Mouse (Mus musculus) gastrocnemius, adult 2 months (tissue): ENCODE measurements around the gene Nfasc. TPM values are rescaled to one million over a fixed set of nuclear protein-coding genes. Genes with fewer than 3 reads are reported as not detected.

Experiments used
- DNase-seq: peaks from one replicate; pipeline ENCODE4 v3.0.0; 2022
- H3K27ac ChIP-seq: fragments of 200-600 bp; 2 replicates; pipeline ENCODE4 v1.8.1; 2022; ENCODE audit warnings: mild to moderate bottlenecking
- H3K4me3 ChIP-seq: fragments of 200-600 bp; 2 replicates; pipeline ENCODE4 v1.8.1; 2022; ENCODE audit warnings: mild to moderate bottlenecking, moderate library complexity
- CTCF ChIP-seq: fragments of 200-600 bp; IDR thresholded peaks from 2 replicates; pipeline ENCODE4 v1.8.1; 2022; ENCODE audit warnings: antibody characterized with exemption, mild to moderate bottlenecking, moderate library complexity
- intact Hi-C: fragments of 180-260 bp; cut with DNase I; formaldehyde crosslinking; loops from one replicate; pipeline ENCODE4 v1.15.1; 2025
- total RNA-seq, 2 experiments: library from RNA; stranded (reverse); gene quantifications; 2 replicates each; pipeline ENCODE4 v1.2.3; 2021

Nfasc gene
- total RNA-seq, 2 experiments from 2014 or later, result 0.25 to 0.28 TPM

- no peak for TF ChIP-seq CTCF
- intact Hi-C loops, result no loop called here
- Histone ChIP-seq H3K27ac (no peak overlapping the region), H3K4me3 (no peak overlapping the region)
- DNase-seq, result no peak
These were observed 86.8 kb downstream of the Nfasc start for GRCm38 (mm10) chr1:132654769-132655168.

GRCm38 (mm10) chr1:132653841-132654457 lies 87.6 kb downstream of the Nfasc start:
- Histone ChIP-seq H3K27ac (no peak overlapping the region), H3K4me3 (no peak overlapping the region)
- intact Hi-C loops, result no loop called here
- TF ChIP-seq CTCF, result no peak
- DNase-seq, result no peak

DNA sequence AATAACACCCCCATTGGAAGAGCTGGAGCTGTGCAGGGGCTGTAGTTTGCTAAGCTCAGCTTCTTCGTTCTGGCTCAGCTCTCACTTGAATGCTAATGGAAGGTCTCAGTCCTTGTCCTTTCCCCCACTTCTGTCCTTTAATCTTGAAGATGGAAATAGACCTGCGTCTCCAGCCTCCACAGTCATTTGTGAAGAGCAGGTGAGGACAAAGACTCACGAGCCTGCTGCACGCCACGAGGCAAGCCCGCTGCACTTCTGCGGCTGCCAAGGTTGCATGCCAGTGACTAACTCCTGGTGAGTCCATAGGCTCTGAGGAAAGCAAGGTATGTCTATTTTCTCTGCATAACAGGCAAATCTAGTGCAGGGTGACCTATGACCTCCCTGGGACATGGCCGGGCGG lies 88.4 kb downstream of the Nfasc start:
- no peak overlapping the region for H3K4me3 ChIP-seq
- no peak for TF ChIP-seq CTCF
- no peak for DNase-seq
- H3K27ac ChIP-seq, result no peak overlapping the region
- intact Hi-C loops, result no loop called here

DNA sequence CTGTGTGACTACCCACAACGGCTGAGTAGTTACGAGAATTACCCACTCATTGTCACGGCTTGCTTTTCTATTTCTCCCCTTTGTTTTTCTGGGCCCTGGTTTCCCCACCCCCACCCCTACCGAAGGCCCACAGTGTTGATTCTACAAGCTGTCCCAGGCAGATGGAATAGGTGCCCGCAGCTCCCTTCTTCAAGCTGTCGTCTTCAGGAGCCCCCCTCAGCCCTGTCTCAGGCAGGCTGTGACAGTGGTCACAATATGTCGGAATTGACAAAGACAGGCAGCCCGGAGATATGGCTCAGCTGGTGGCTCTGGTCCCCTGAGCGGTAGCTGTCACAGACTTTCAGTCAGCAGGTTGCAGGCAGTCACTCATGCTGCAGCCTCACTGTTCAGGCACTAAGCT lies 90.9 kb downstream of the Nfasc start:
- intact Hi-C loops, result no loop called here
- no peak for DNase-seq
- no peak for TF ChIP-seq CTCF
- Histone ChIP-seq H3K27ac (no peak overlapping the region), H3K4me3 (no peak overlapping the region)

DNA sequence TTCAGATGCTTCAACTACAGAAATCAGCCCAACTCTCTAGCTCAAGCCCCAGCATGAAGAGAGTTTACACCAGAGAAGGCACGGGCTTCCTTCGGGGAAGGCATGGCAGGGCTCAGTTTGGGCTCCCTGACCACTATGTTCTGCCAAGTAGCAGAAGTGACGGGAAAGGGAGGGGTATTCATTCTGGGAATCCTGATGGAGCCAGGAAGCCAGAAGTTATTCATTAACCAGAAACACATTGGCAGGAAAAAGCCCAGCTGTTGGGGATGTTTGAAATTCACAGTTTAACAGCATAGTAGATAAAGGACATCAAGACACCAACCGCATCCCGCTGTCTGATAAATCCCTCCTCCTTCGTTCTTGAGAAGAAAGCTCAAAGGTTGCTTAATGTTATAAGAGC lies 93.6 kb downstream of the Nfasc start:
- no peak for DNase-seq
- intact Hi-C loops, result no loop called here
- no peak for TF ChIP-seq CTCF
- Histone ChIP-seq H3K4me3 (no peak overlapping the region), H3K27ac (no peak overlapping the region)

- no peak for TF ChIP-seq CTCF
- Histone ChIP-seq H3K27ac (no peak overlapping the region), H3K4me3 (no peak overlapping the region)
- DNase-seq, result no peak
- intact Hi-C loops, result no loop called here
These were observed 100.4 kb downstream of the Nfasc start for GRCm38 (mm10) chr1:132641049-132641795.

DNA sequence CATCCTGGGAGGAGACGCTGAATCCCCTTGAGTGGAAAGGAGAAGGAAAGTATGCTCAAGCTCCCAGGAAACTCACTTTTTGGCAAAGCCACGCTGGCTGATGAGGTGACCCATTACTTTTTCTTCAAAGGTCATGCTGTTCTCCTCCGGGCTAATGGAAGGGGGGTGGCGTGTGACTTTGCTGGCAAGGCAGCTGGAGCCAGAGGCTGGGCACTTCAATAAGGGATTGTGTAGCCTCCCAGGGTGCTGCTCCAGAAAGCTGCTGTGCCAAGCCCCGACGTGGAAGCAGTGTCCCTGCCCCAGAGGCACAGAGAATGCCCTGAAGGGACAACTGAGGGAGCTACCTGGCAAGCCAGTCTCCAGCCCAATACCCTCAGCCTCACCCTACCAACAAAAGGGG lies 101.3 kb downstream of the Nfasc start:
- TF ChIP-seq CTCF, result no peak
- intact Hi-C loops, result no loop called here
- H3K4me3 ChIP-seq, result no peak overlapping the region
- DNase-seq, result peak; percentile 62
- peak overlapping the region; percentile 17; the same call in 1 of the 2 replicates for H3K27ac ChIP-seq

GRCm38 (mm10) chr1:132637346-132637745 lies 104.3 kb downstream of the Nfasc start:
- Histone ChIP-seq H3K27ac (no peak overlapping the region), H3K4me3 (no peak overlapping the region)
- intact Hi-C loops, result no loop called here
- no peak for DNase-seq
- no peak for TF ChIP-seq CTCF

DNA sequence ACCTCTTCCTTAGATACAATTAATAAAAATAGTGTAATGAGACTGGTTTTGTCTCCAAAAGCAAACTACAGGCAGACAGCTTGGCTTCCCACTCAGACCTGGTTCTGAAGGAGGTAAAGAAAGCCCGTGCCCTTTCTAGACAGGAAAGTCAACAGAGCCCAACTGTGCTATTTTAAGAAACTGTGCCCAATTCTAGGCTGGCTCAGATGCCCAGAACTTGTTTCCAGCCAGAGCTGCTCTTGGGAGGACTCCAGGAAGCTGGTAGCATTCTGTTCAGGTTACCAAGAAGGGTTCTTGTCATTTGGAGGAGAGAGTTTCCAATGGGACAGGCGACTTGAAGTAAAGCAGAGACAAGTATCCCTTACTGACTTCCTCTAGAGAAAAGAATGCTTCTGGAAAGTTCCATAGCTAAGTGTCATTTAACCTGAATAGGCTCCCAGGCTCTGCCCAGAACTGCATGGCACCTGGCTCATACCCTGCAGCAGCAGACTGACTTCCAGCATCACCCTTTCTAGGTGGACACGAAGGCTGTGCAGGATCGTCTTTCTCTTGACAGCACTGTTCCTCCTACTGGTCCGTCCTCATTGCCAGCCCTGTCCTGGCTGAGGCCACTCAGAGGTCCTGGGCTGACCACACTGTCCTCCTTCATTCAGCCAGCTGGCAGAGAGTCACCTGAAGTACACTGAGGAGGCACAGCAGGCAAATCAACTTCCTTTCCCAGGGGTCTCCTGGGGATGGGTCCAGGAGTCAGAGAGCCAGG lies 111.8 kb downstream of the Nfasc start:
- Histone ChIP-seq H3K27ac (peak overlapping the region; percentile 92), H3K4me3 (peak overlapping the region; percentile 35)
- DNase-seq, result peak; percentile 82
- TF ChIP-seq CTCF, result no peak
- intact Hi-C loops, result no loop called here

DNA sequence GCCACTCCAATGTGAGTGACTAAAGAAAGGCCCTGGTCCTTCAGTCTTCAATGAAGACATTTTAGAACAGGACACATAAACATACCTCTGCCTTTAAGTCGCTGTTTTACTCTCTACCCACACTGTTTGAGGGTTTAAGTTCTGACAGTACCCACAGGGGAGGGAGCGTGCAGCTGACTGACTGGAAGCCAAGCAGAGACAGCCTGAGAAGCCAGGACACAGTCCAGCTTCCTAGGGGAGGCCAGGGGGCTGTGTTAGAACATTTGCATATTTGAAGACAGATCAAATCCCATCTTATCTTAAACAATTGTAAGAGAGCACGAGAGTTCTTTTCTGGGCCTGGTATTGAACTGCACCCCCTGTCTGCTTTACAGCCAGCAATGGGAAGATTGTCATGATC lies 113.0 kb downstream of the Nfasc start:
- intact Hi-C loops, result no loop called here
- peak overlapping the region; percentile 92 for H3K27ac ChIP-seq
- H3K4me3 ChIP-seq, result no peak overlapping the region
- TF ChIP-seq CTCF, result no peak
- peak; percentile 45 for DNase-seq

GRCm38 (mm10) chr1:132628183-132628582 lies 113.4 kb downstream of the Nfasc start:
- no peak for DNase-seq
- no peak overlapping the region for H3K4me3 ChIP-seq
- intact Hi-C loops, result no loop called here
- peak overlapping the region; percentile 92 for H3K27ac ChIP-seq
- no peak for TF ChIP-seq CTCF

DNA sequence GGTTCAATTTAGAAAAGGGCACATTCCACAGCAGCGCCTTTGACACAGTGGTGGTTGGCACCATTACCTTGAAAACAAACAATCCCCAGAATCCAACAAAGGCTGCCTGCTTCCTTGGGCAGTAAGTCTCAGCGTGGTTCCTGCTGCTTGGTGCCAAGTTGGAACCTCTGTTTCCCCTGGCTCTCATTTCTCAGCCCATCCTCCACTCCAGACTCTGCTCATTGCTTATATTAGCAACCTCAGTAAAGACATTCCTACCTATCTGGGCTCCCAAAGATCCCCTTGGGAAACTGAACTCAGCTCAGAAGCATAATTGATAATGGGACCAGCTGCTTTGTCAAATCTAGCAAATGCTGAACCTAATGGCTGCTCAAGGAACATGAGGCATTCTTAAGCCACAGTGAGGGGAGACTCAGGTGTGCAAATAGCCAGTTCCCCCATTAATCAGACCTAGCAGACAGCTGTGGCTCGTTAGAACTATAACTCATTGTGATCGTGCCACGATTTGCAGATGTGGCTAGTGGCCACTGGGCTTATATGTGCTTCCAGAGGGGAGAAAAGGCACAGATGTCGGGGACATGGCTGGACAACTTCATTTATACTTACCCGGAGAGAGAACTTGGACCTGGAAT lies 115.4 kb downstream of the Nfasc start:
- intact Hi-C loops, result no loop called here
- no peak overlapping the region for H3K27ac ChIP-seq
- H3K4me3 ChIP-seq, result no peak overlapping the region
- TF ChIP-seq CTCF, result no peak
- DNase-seq, result no peak

- intact Hi-C loops, result no loop called here
- DNase-seq, result no peak
- TF ChIP-seq CTCF, result no peak
- Histone ChIP-seq H3K4me3 (no peak overlapping the region), H3K27ac (no peak overlapping the region)
These were observed 116.6 kb downstream of the Nfasc start for GRCm38 (mm10) chr1:132625034-132625433.
